Comparison of ENCODE assay signal across 19 mouse cellular contexts in genomic region chr6:28160399-28160798, GRCm38 (mm10). TPM values are rescaled to one million over a fixed set of nuclear protein-coding genes. Genes with fewer than 3 reads are reported as not detected.
"Had no signal": no experiment of that assay in that cellular context is flagged by ENCODE, and none has a peak within 500 bp of the region (broad histone marks: within the 10 kb centered on the region; RNA-seq: fewer than 3 reads in every experiment).

No protein-coding gene starts in this region.

- H3K27ac ChIP-seq: midbrain, embryonic 13.5 days; midbrain, embryonic 15.5 days; neural tube, embryonic 12.5 days had no signal

- H3K4me1 ChIP-seq: megakaryocyte, embryonic 14.5 days; midbrain, embryonic 13.5 days; midbrain, embryonic 15.5 days; neural tube, embryonic 12.5 days had no signal

- ATAC-seq: midbrain, embryonic 13.5 days; midbrain, embryonic 15.5 days had no signal

- H3K36me3 ChIP-seq: midbrain, embryonic 13.5 days; midbrain, embryonic 15.5 days; neural tube, embryonic 12.5 days had no signal

- DNase-seq: lung, adult 18-20 months; lung, embryonic 14.5 days; lung, postnatal 10 days; lung, postnatal 4 days; retina, postnatal 1 day; right cerebral cortex, adult 18-20 months; right cerebral cortex, postnatal 25 days; right cerebral cortex, postnatal 4 days; spleen, adult 18-20 months; thymus, adult 18-20 months; thymus, postnatal 14 days; thymus, postnatal 36 days had no signal

- H3K9ac ChIP-seq: lung, embryonic 14.5 days; midbrain, embryonic 13.5 days; midbrain, embryonic 15.5 days; neural tube, embryonic 12.5 days had no signal

- H3K4me3 ChIP-seq: megakaryocyte, embryonic 14.5 days; midbrain, embryonic 13.5 days; midbrain, embryonic 15.5 days; neural tube, embryonic 12.5 days had no signal

- H3K9me3 ChIP-seq: megakaryocyte, embryonic 14.5 days; midbrain, embryonic 13.5 days; midbrain, embryonic 15.5 days; neural tube, embryonic 12.5 days had no signal

- H3K27me3 ChIP-seq: megakaryocyte, embryonic 14.5 days; midbrain, embryonic 13.5 days; midbrain, embryonic 15.5 days; neural tube, embryonic 12.5 days had no signal

- H3K4me2 ChIP-seq: lung, embryonic 14.5 days; midbrain, embryonic 11.5 days; midbrain, embryonic 13.5 days; midbrain, embryonic 15.5 days; neural tube, embryonic 12.5 days had no signal

RNA-seq across cellular contexts. Expression of gene Grm8, which starts 25.4 kb away (rescaled TPM):
- total RNA-seq: monocyte, adult 5-6 weeks; neutrophil, adult 5-6 weeks had no signal
- polyA plus RNA-seq: lung, embryonic 14.5 days had no signal
